Mouse (Mus musculus): ENCODE data around the gene Gm6268. TPM values are rescaled to one million over a fixed set of nuclear protein-coding genes. Genes with fewer than 3 reads are reported as not detected.

The Gm6268 gene
- not detected in 2 replicates for polyA plus RNA-seq (2012; rRNA removed)

- 91% methylated on average over 13 of the region's 13 CpGs for WGBS
- no peak for DNase-seq (ENCODE audit: low read depth, low spot score)
These were observed at the start of gene Gm6268 for GRCm38 (mm10) chrX:36400980-36401379. Gene Gm6268 (plus strand): TSS chrX:36401280.

- WGBS = 64% methylated on average over 3 of the region's 3 CpGs
- no peak for DNase-seq (ENCODE audit: low read depth, low spot score)
These were observed 48.6 kb upstream of the Gm6268 start for GRCm38 (mm10) chrX:36352446-36352845.

- no peak for DNase-seq (ENCODE audit: low read depth, low spot score)
These were observed 15.7 kb upstream of the Gm6268 start for GRCm38 (mm10) chrX:36385340-36385739.

- 30% methylated on average over 3 of the region's 3 CpGs for WGBS
- DNase-seq (ENCODE audit: low read depth, low spot score) = no peak
These were observed 11.1 kb upstream of the Gm6268 start for GRCm38 (mm10) chrX:36389971-36390370.

- 30% methylated on average over 2 of the region's 2 CpGs for WGBS
- no peak for DNase-seq (ENCODE audit: low read depth, low spot score)
These were observed 10.6 kb upstream of the Gm6268 start for GRCm38 (mm10) chrX:36390503-36390902.

- DNase-seq (ENCODE audit: low read depth, low spot score) = no peak
- 78% methylated on average over 6 of the region's 6 CpGs for WGBS
These were observed 8.4 kb upstream of the Gm6268 start for GRCm38 (mm10) chrX:36392672-36393071.

GRCm38 (mm10) chrX:36393279-36393678 lies 7.8 kb upstream of the Gm6268 start:
- WGBS = 38% methylated on average over 6 of the region's 6 CpGs
- DNase-seq (ENCODE audit: low read depth, low spot score) = no peak

GRCm38 (mm10) chrX:36402316-36402715 lies 1.2 kb downstream of the Gm6268 start:
- 46% methylated on average over 6 of the region's 6 CpGs for WGBS

GRCm38 (mm10) chrX:36419153-36419552 lies 18.1 kb downstream of the Gm6268 start:
- DNase-seq (ENCODE audit: low read depth, low spot score) = no peak
- 75% methylated on average over 3 of the region's 3 CpGs for WGBS

More at GRCm38 (mm10) chrX:36402316-36402715, 1.2 kb downstream of the Gm6268 start:
- no peak for DNase-seq (ENCODE audit: low read depth, low spot score)

GRCm38 (mm10) chrX:36434993-36435392 lies 33.9 kb downstream of the Gm6268 start:
- 46% methylated on average over 6 of the region's 6 CpGs for WGBS
- no peak for DNase-seq (ENCODE audit: low read depth, low spot score)

- no peak for DNase-seq (ENCODE audit: low read depth, low spot score)
These were observed 36.9 kb downstream of the Gm6268 start for GRCm38 (mm10) chrX:36437932-36438331.

More at GRCm38 (mm10) chrX:36437932-36438331, 36.9 kb downstream of the Gm6268 start:
- 92% methylated on average over 1 of the region's 1 CpGs for WGBS

Other genes starting within 250 kb of the Gm6268 start
- gene Zcchc12, start 205.4 kb upstream of the Gm6268 start, polyA plus RNA-seq (2012; rRNA removed) = 0.43 and 0.73 TPM in 2 replicates
- 0.67 and 1.6 TPM in 2 replicates for gene Lonrf3, start 72.9 kb upstream of the Gm6268 start, polyA plus RNA-seq (2012; rRNA removed)
- not detected in 2 replicates for gene Gm14569, start 90.5 kb downstream of the Gm6268 start, polyA plus RNA-seq (2012; rRNA removed)
- gene Pgrmc1, start 196.9 kb downstream of the Gm6268 start, polyA plus RNA-seq (2012; rRNA removed) = 57.3 and 96.8 TPM in 2 replicates
- gene Akap17b, start 244.1 kb downstream of the Gm6268 start, polyA plus RNA-seq (2012; rRNA removed) = 0.22 and 0.36 TPM in 2 replicates

All from large intestine, adult 2 months (tissue).